Mouse (Mus musculus): ENCODE measurements at regions not wholly inside any gene's neighbourhood (a gene's known extent, or its start where the extent isn't known, plus 50 kb on each side); places are given as distances from the start of the nearest gene placed in this dataset.

DNA sequence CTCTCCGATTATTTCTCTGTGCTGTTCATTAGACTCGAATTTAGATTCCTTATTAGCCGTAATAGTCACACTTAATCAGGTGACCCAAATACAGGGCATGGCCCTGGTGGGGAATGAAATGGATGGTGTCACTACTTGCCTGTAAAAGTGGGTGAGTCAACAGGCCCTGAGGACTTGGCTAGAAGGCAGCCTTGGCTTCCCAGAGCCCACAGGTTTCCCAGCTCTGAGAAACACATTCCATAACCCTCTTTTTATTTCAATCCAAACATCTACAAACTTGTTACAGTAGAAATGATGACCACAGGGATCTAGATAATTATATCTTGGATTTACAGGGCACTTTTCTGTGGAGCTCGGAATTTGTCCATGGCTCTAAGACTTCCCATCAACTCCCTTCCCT, 105.2 kb upstream of the Slc7a11 start:
- TF ChIP-seq CTCF (IDR thresholded peaks at IDR 0.05; ENCODE audit: borderline replicate concordance, insufficient read depth, low read length) (no peak), POLR2A (IDR thresholded peaks at IDR 0.05; ENCODE audit: low read depth, low read length) (no peak)

Measured in embryonic fibroblast, embryonic 13.5 days (primary cell).